Mouse (Mus musculus) adrenal gland, postnatal 36 days (tissue): ENCODE data around the gene Cox7c. TPM values are rescaled to one million over a fixed set of nuclear protein-coding genes. Genes with fewer than 3 reads are reported as not detected.
A peak's percentile ranks its signal among the peaks of the same experiment; 100 is the strongest.
"Not testable (repeated sequence)": the region's sequence is repeated elsewhere in the genome, so short reads cannot be mapped to it uniquely, and the experiment has no call there.

ENCODE experiments used
- DNase-seq, 2 experiments: peaks; one replicate each; pipeline ENCODE4 v3.0.0; 2021; ENCODE audit warnings: mixed read lengths in 1 of 2
- long read RNA-seq, 2 experiments: library from polyadenylated mRNA; stranded (forward); transcript quantifications; one replicate each; pipeline ENCODE4 v2.0.0; 2021; ENCODE audit warnings: borderline sequencing depth in 2 of 2
- total RNA-seq, 2 experiments: library from RNA; stranded (reverse); gene quantifications; 2 replicates each; pipeline ENCODE4 v1.2.3; 2021

Gene Cox7c
- total RNA-seq: 100 to 1,000 TPM; 481 to 549 TPM
- long read RNA-seq, experiment 1, transcript Cox7c-203 (3 exons, 540 nt): major isoform, 803 of 841 reads
- long read RNA-seq, experiment 1, transcript Cox7c-204 (2 exons, 709 nt): minor isoform, 8 of 841 reads
- long read RNA-seq, experiment 1, transcript Cox7c-201 (3 exons, 315 nt): minor isoform, 23 of 841 reads
- long read RNA-seq, experiment 1, partial matches to known transcripts: 0 of 841 reads
- long read RNA-seq, experiment 1, other reads (novel, unspliced or antisense): 5 of 841 reads
- long read RNA-seq, experiment 2, transcript Cox7c-201 (3 exons, 315 nt): minor isoform, 11 of 432 reads
- long read RNA-seq, experiment 2, transcript Cox7c-203 (3 exons, 540 nt): major isoform, 416 of 432 reads
- long read RNA-seq, experiment 2, partial matches to known transcripts: 0 of 432 reads
- long read RNA-seq, experiment 2, other reads (novel, unspliced or antisense): 3 of 432 reads

GRCm38 (mm10) chr13:86046254-86046951 is at the start of gene Cox7c:
Cox7c (minus strand) TSS chr13:86046904.
- peak; percentile 85 to 86 for DNase-seq

GRCm38 (mm10) chr13:86068011-86068724 is 21.5 kb upstream of the Cox7c start:
- no peak for DNase-seq

GRCm38 (mm10) chr13:86067508-86067907 is 20.8 kb upstream of the Cox7c start:
- no peak for DNase-seq

- DNase-seq: not testable (repeated sequence)
These were observed 7.4 kb upstream of the Cox7c start for GRCm38 (mm10) chr13:86054091-86054490.

- DNase-seq: no peak
These were observed 41.6 kb downstream of the Cox7c start for GRCm38 (mm10) chr13:86004907-86005675.
